In the genomic region with DNA sequence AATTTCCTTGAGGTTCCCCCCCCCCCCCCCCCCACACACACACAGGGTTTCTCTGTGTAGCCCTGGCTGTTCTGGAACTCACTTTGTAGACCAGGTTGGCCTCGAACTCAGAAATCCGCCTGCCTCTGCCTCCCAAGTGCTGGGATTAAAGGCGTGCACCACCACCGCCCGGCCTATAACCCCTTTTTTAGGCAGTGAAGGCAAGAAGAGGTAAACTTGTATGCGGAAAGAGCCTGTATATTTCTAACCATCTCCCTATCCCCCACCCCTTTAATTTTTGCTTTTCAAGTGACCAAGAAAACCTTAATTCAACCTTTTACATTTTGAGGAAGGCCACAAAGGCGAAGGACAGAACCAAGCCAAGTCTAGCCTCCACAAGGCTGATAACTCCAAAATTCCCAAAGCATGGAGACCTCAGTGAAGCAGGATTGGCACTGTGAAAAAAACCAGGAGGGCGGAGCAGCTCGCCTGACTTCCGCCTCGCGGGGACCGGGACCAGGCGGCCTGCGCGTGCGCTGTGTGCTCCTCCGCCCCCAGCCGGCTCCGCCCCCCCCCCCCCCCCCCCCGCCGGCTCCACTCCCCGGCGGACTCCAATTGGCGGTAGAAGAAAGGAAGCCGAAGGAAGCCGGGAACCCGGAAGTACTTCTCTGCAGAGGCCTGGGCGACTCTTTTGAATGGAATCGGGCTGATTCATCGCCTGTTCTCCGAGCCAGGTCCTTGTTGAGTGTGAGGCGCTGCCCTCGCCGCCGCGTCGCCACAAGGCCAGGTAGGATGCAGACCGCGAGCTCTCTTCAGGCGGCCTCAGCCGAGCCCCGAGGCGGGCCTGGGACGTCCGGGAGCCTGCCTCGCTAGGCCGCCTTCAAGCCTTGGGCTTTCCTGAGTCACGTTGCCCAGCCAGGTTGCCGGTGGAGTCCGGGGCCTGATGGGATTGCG, we compare ENCODE assay signal across 8 mouse cellular contexts. TPM values are rescaled to one million over a fixed set of nuclear protein-coding genes. Genes with fewer than 3 reads are reported as not detected.
DNase-seq lines count a peak whose midpoint lies in the region; ATAC-seq and TF ChIP-seq lines count a peak whose summit lies in the region.

Gene Psmd14 (plus strand): TSS at position 587 of the 933 bp plus-strand sequence.

- WGBS in forebrain, embryonic 13.5 days: 2% methylated on average over 35 of the region's 52 CpGs
- WGBS in large intestine, adult 2 months: 6% methylated on average over 49 of the region's 52 CpGs
- WGBS in liver, postnatal 0 days (ENCODE audit: insufficient replicate concordance): 8% methylated on average over 43 of the region's 52 CpGs
- 7% methylated on average over 38 of the region's 52 CpGs for WGBS in neural tube, embryonic 14.5 days

- H3K27me3 ChIP-seq in E14TG2a.4 (ENCODE audit: insufficient read depth, low read length): no peaks in the 10 kb centered on the region
- H3K27me3 ChIP-seq in forebrain, embryonic 13.5 days: no peaks in the 10 kb centered on the region
- H3K27me3 ChIP-seq in liver, postnatal 0 days (ENCODE audit: insufficient read depth, low read length): no peaks in the 10 kb centered on the region
- peaks cover 5% of the 10 kb centered on the region; the same call in 1 of the 2 replicates for H3K27me3 ChIP-seq in neural tube, embryonic 14.5 days (ENCODE audit: control insufficient read depth, insufficient read depth, low read length)

- TF ChIP-seq EP300 in liver, postnatal 0 days (IDR thresholded peaks at IDR 0.05; ENCODE audit: low read depth): no peak

- H3K9ac ChIP-seq in forebrain, embryonic 13.5 days: peak within 1 kb of the TSS; percentile 90
- H3K9ac ChIP-seq in liver, postnatal 0 days (replicated peaks): peak within 1 kb of the TSS; percentile 97
- H3K9ac ChIP-seq in neural tube, embryonic 14.5 days (replicated peaks; ENCODE audit: low read depth, low read length): peak within 1 kb of the TSS; percentile 91

- H3K4me3 ChIP-seq in E14TG2a.4 (replicated peaks; ENCODE audit: low read length): peak within 1 kb of the TSS; percentile 97
- peak within 1 kb of the TSS; percentile 96 for H3K4me3 ChIP-seq in forebrain, embryonic 13.5 days
- peak within 1 kb of the TSS; percentile 98 for H3K4me3 ChIP-seq in liver, postnatal 0 days (ENCODE audit: low read depth, low read length)
- peak within 1 kb of the TSS; percentile 96 for H3K4me3 ChIP-seq in neural tube, embryonic 14.5 days (ENCODE audit: low read depth, low read length)

- H3K4me2 ChIP-seq in forebrain, embryonic 13.5 days: peak within 1 kb of the TSS; percentile 83
- peak within 1 kb of the TSS; percentile 74 for H3K4me2 ChIP-seq in liver, postnatal 0 days (ENCODE audit: low read depth, low read length)
- peak within 1 kb of the TSS; percentile 89 for H3K4me2 ChIP-seq in neural tube, embryonic 14.5 days (ENCODE audit: low read depth, low read length)

- ATAC-seq in forebrain, embryonic 13.5 days: peak; percentile 97
- peak; percentile 95 for ATAC-seq in liver, postnatal 0 days
- peak; percentile 97 for ATAC-seq in neural tube, embryonic 14.5 days (ENCODE audit: low read depth)

- intact Hi-C loops in heart, postnatal 10 days (cut with DNase I): loop anchor here (5.0 kb wide), 1 partner anchor 101 kb away; no protein-coding TSS in a partner anchor

- DNase-seq in c-Kit-positive CD71-positive TER-119-positive erythroid progenitor cells, embryonic 14.5 days (ENCODE audit: low spot score): peak; percentile 87
- DNase-seq in heart, postnatal 10 days: peak; percentile 91
- peak; percentile 74 for DNase-seq in large intestine, adult 2 months (ENCODE audit: low read depth, low spot score)
- peak; percentile 96 for DNase-seq in liver, postnatal 0 days
- peak; percentile 91 for DNase-seq in testis, postnatal 10 days (ENCODE audit: low spot score)

- TF ChIP-seq CTCF in E14TG2a.4 (conservative IDR thresholded peaks at IDR 0.05; ENCODE audit: low read length): no peak
- TF ChIP-seq CTCF in liver, postnatal 0 days (IDR thresholded peaks at IDR 0.05; ENCODE audit: low read depth): no peak

- H3K36me3 ChIP-seq in E14TG2a.4 (ENCODE audit: insufficient read depth, low read length): peaks cover 9% of the 10 kb centered on the region
- H3K36me3 ChIP-seq in forebrain, embryonic 13.5 days (ENCODE audit: poor library complexity, severe bottlenecking): peaks cover 5% of the 10 kb centered on the region; the same call in 1 of the 2 replicates
- peaks cover 5% of the 10 kb centered on the region; the same call in 1 of the 2 replicates for H3K36me3 ChIP-seq in liver, postnatal 0 days (replicated peaks; ENCODE audit: insufficient read depth, low read length)
- H3K36me3 ChIP-seq in neural tube, embryonic 14.5 days (ENCODE audit: control insufficient read depth, insufficient read depth, low read length): no peaks in the 10 kb centered on the region

- no peaks in the 10 kb centered on the region for H3K9me3 ChIP-seq in E14TG2a.4 (ENCODE audit: low read length)
- H3K9me3 ChIP-seq in forebrain, embryonic 13.5 days (replicated peaks): no peaks in the 10 kb centered on the region
- no peaks in the 10 kb centered on the region for H3K9me3 ChIP-seq in liver, postnatal 0 days (ENCODE audit: low read length)
- no peaks in the 10 kb centered on the region for H3K9me3 ChIP-seq in neural tube, embryonic 14.5 days (ENCODE audit: control insufficient read depth, low read length)

- H3K4me1 ChIP-seq in E14TG2a.4 (replicated peaks; ENCODE audit: low read depth, low read length): peaks cover 16% of the 10 kb centered on the region
- H3K4me1 ChIP-seq in forebrain, embryonic 13.5 days: peaks cover 20% of the 10 kb centered on the region
- H3K4me1 ChIP-seq in liver, postnatal 0 days (ENCODE audit: insufficient read depth): peaks cover 13% of the 10 kb centered on the region
- peaks cover 6% of the 10 kb centered on the region; the same call in 1 of the 2 replicates for H3K4me1 ChIP-seq in neural tube, embryonic 14.5 days (ENCODE audit: control insufficient read depth, insufficient read depth, low read length)

- H3K27ac ChIP-seq in forebrain, embryonic 13.5 days: peak within 1 kb of the TSS; percentile 86
- H3K27ac ChIP-seq in liver, postnatal 0 days (ENCODE audit: low read depth): peak within 1 kb of the TSS; percentile 96
- H3K27ac ChIP-seq in neural tube, embryonic 14.5 days (ENCODE audit: low read depth, low read length): peak within 1 kb of the TSS; percentile 81

RNA-seq across cellular contexts. Expression of gene Psmd14, which starts in this region (rescaled TPM):
- 284 and 297 TPM in 2 replicates for polyA plus RNA-seq in forebrain, embryonic 13.5 days (2015; fragmentation: Nextera tagmentation; extraction: Ambion mirVana)
- 10 to 100 TPM; 74.8 to 82.0 TPM for total RNA-seq in heart, postnatal 10 days (2021)
- 22.5 and 27.7 TPM in 2 replicates for polyA plus RNA-seq in large intestine, adult 2 months (2012; rRNA removed)
- polyA plus RNA-seq in liver, postnatal 0 days (2015; fragmentation: Nextera tagmentation; extraction: Ambion mirVana): 70.8 and 83.4 TPM in 2 replicates
- 222 and 226 TPM in 2 replicates for polyA plus RNA-seq in neural tube, embryonic 14.5 days (2014; fragmentation: Nextera tagmentation; extraction: Ambion mirVana)

Comparison
In these comparisons a context has a peak if more than half of its experiments do, and no peak if none do; other contexts are left out.
1. Peak in every context shown above with its lines: DNase-seq, ATAC-seq, H3K4me3 ChIP-seq and H3K27ac ChIP-seq.